Mouse (Mus musculus) forebrain, embryonic 14.5 days (tissue): ENCODE measurements around the gene Ralgps1. TPM values are rescaled to one million over a fixed set of nuclear protein-coding genes. Genes with fewer than 3 reads are reported as not detected.

Experiments
- ATAC-seq: fragments of 200-750 bp; cut with Nextera tagmentation; 2 replicates; pipeline ENCODE4 v1.8.0; 2017; ENCODE audit warnings: mild to moderate bottlenecking, moderate library complexity
- DNase-seq: peaks from one replicate; pipeline ENCODE4 v3.0.0-alpha.2; 2015; ENCODE audit warnings: low spot score
- H3K27ac ChIP-seq: fragments of 300-500 bp; sonication (generic); 2 replicates; pipeline ENCODE4 v1.5.1; 2014; ENCODE audit warnings: low read depth, mild to moderate bottlenecking, control low read depth, low read length, moderate library complexity
- H3K27me3 ChIP-seq: fragments of 300-500 bp; sonication (generic); replicated peaks from 2 replicates; pipeline ENCODE4 v1.6.1; 2014; ENCODE audit warnings: low read length, control low read depth, mixed read lengths; ENCODE audit not compliant: control insufficient read depth, insufficient read depth
- H3K36me3 ChIP-seq: fragments of 300-500 bp; sonication (generic); 2 replicates; pipeline ENCODE4 v1.6.1; 2014; ENCODE audit warnings: low read length, control low read depth; ENCODE audit not compliant: control insufficient read depth, insufficient read depth
- H3K4me1 ChIP-seq: fragments of 300-500 bp; sonication (generic); 2 replicates; pipeline ENCODE4 v1.6.1; 2014; ENCODE audit warnings: antibody characterized with exemption, low read length, control low read depth; ENCODE audit not compliant: control insufficient read depth, insufficient read depth
- H3K4me2 ChIP-seq: fragments of 300-500 bp; sonication (generic); 2 replicates; pipeline ENCODE4 v1.6.1; 2014; ENCODE audit warnings: mild to moderate bottlenecking, control low read depth, low read length
- H3K4me3 ChIP-seq: fragments of 300-500 bp; sonication (generic); 2 replicates; pipeline ENCODE4 v1.5.1; 2014; ENCODE audit warnings: low read depth, low read length, control low read depth
- H3K9ac ChIP-seq: fragments of 300-500 bp; sonication (generic); 2 replicates; pipeline ENCODE4 v1.6.1; 2014; ENCODE audit warnings: mild to moderate bottlenecking, low read length, control low read depth, moderate library complexity
- H3K9me3 ChIP-seq: fragments of 300-500 bp; sonication (generic); replicated peaks from 2 replicates; pipeline ENCODE4 v1.6.1; 2016; ENCODE audit warnings: low read length, control low read depth, mixed read lengths; ENCODE audit not compliant: control insufficient read depth
- WGBS: fragments of 180-500 bp; shearing (Covaris S2); extraction: QIAGEN DNeasy Blood & Tissue Kit; methylation state at CpG from one replicate; pipeline ENCODE4 v1.1.7; 2014; 5-methylcytosine and 5-hydroxymethylcytosine counted together
- polyA plus RNA-seq: library from polyadenylated mRNA; unstranded; fragments of >200 nt; fragmentation: Nextera tagmentation; extraction: Ambion mirVana; gene quantifications from 2 replicates; pipeline ENCODE4 v1.2.1, GENCODE M21; 2014

Ralgps1 gene
- polyA plus RNA-seq, 1 experiment from 2014 or later = 32.6 TPM

- peaks cover 27% of the 10 kb centered on the region for H3K4me1 ChIP-seq
- no peak overlapping the region for H3K4me3 ChIP-seq
- H3K27me3 ChIP-seq = no peaks in the 10 kb centered on the region
- H3K27ac ChIP-seq = peak overlapping the region; percentile 65
- ATAC-seq = peak; percentile 55
- 0 out of 2 replicates have a peak overlapping the region, but pooled peaks have one; percentile 21 for H3K9ac ChIP-seq
- no peaks in the 10 kb centered on the region for H3K36me3 ChIP-seq
- no peaks in the 10 kb centered on the region for H3K9me3 ChIP-seq
- no peak overlapping the region for H3K4me2 ChIP-seq
- WGBS = 63% methylated on average over 4 of the region's 4 CpGs
- DNase-seq = peak; percentile 21
These were observed 25.3 kb downstream of the Ralgps1 start for GRCm38 (mm10) chr2:33345956-33346355.

- H3K9me3 ChIP-seq = no peaks in the 10 kb centered on the region
- no peak overlapping the region for H3K4me3 ChIP-seq
- peak; percentile 60 for ATAC-seq
- H3K36me3 ChIP-seq = peaks cover 2% of the 10 kb centered on the region; the same call in 1 of the 2 replicates
- H3K4me2 ChIP-seq = no peak overlapping the region
- DNase-seq = peak; percentile 74
- WGBS = 22% methylated on average over 6 of the region's 6 CpGs
- H3K27me3 ChIP-seq = no peaks in the 10 kb centered on the region
- H3K9ac ChIP-seq = peak overlapping the region; percentile 6; the same call in 1 of the 2 replicates
- H3K27ac ChIP-seq = peak overlapping the region; percentile 65
- H3K4me1 ChIP-seq = peaks cover 27% of the 10 kb centered on the region
These were observed 25.8 kb downstream of the Ralgps1 start for GRCm38 (mm10) chr2:33345475-33345874.

DNA sequence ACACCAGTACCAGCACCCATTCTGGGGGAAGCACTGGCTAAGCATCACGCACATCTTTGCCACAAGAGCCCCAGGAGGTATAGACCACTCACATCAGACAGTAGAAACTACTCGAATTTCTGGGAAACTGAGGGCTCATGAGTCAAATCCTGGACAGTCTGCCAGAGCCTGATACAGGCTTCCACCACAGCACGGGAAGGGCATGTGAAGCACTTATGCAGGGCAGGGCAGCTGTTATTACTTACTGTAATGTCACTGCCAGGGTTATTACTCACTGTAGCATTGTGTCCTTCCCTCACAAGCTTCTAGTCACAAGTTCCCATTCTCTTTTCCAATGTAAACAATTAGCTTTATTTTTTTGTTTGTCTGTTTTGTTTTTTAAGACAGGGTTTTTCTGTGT, 27.9 kb downstream of the Ralgps1 start:
- no peaks in the 10 kb centered on the region for H3K9me3 ChIP-seq
- 89% methylated on average over 3 of the region's 3 CpGs for WGBS

GRCm38 (mm10) chr2:33342148-33342547, 29.1 kb downstream of the Ralgps1 start:
- Histone ChIP-seq H3K27me3 (no peaks in the 10 kb centered on the region), H3K4me3 (no peak overlapping the region), H3K4me2 (no peak overlapping the region), H3K4me1 (peaks cover 27% of the 10 kb centered on the region), H3K27ac (no peak overlapping the region), H3K9me3 (no peaks in the 10 kb centered on the region), H3K9ac (no peak overlapping the region), H3K36me3 (peaks cover 26% of the 10 kb centered on the region; the same call in 1 of the 2 replicates)
- ATAC-seq = no peak
- 85% methylated on average over 4 of the region's 4 CpGs for WGBS
- no peak for DNase-seq

More for the DNA sequence above, 27.9 kb downstream of the Ralgps1 start:
- Histone ChIP-seq H3K36me3 (peaks cover 13% of the 10 kb centered on the region; the same call in 1 of the 2 replicates), H3K27me3 (no peaks in the 10 kb centered on the region), H3K27ac (no peak overlapping the region), H3K4me3 (no peak overlapping the region), H3K4me2 (no peak overlapping the region), H3K4me1 (peaks cover 27% of the 10 kb centered on the region), H3K9ac (no peak overlapping the region)
- DNase-seq (no peak), ATAC-seq (no peak)

- Histone ChIP-seq H3K27ac (no peak overlapping the region), H3K27me3 (no peaks in the 10 kb centered on the region), H3K4me1 (no peaks in the 10 kb centered on the region), H3K9me3 (no peaks in the 10 kb centered on the region), H3K4me3 (no peak overlapping the region), H3K36me3 (peaks cover 47% of the 10 kb centered on the region), H3K4me2 (no peak overlapping the region), H3K9ac (no peak overlapping the region)
- ATAC-seq (no peak), DNase-seq (peak; percentile 33)
These were observed 35.5 kb downstream of the Ralgps1 start for GRCm38 (mm10) chr2:33335789-33336188.

DNA sequence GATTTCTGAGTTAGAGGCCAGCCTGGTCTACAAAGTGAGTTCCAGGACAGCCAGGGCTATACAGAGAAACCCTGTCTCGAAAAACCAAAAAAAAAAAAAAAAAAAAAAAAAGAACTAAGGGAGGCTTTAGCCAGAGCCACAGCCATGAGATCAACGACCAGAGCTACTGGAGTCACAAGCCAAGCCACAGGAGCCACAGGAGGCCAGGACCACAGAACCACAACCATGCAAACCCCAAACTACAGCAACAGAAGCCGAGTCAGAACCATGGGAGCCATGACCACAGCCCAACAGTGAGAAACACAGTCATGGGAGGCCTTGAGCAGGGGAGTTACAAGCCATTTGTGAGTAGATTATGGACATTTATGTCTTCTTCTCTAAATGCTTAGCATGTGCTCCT, 41.7 kb downstream of the Ralgps1 start:
- no peak for ATAC-seq
- H3K36me3 ChIP-seq = peaks cover 2% of the 10 kb centered on the region; the same call in 1 of the 2 replicates
- 89% methylated on average over 2 of the region's 3 CpGs for WGBS
- no peaks in the 10 kb centered on the region for H3K4me1 ChIP-seq
- no peak overlapping the region for H3K4me3 ChIP-seq
- no peak overlapping the region for H3K27ac ChIP-seq
- no peaks in the 10 kb centered on the region for H3K27me3 ChIP-seq
- no peaks in the 10 kb centered on the region for H3K9me3 ChIP-seq
- no peak overlapping the region for H3K9ac ChIP-seq
- no peak overlapping the region for H3K4me2 ChIP-seq
- no peak for DNase-seq

DNA sequence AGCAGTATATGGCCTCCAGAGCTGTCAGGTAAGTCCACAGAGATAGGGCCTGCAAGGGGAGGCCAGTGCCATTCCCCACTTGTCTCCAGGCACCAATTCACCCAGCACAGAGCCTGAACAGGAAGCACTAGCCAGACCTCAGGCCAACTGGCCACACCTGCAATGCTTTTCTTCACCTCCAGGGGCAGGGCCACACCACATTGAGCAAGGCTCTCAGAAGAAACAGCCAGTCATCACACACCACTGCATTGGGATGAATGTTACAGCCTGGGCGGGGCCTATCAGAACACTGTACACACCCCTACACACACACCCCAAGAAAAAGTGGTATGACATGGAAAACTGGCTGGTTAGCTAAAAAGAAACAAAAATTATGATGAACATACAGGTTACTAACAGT, 42.3 kb downstream of the Ralgps1 start:
- Histone ChIP-seq H3K27ac (no peak overlapping the region), H3K36me3 (peaks cover 8% of the 10 kb centered on the region), H3K4me2 (no peak overlapping the region), H3K4me3 (no peak overlapping the region), H3K9ac (no peak overlapping the region), H3K27me3 (no peaks in the 10 kb centered on the region), H3K4me1 (no peaks in the 10 kb centered on the region), H3K9me3 (no peaks in the 10 kb centered on the region)
- ATAC-seq (no peak), DNase-seq (no peak)
- WGBS = 91% methylated on average over 1 of the region's 1 CpGs

- ATAC-seq (no peak), DNase-seq (no peak)
- WGBS = 70% methylated on average over 3 of the region's 3 CpGs
- Histone ChIP-seq H3K4me2 (no peak overlapping the region), H3K9ac (no peak overlapping the region), H3K27me3 (no peaks in the 10 kb centered on the region), H3K36me3 (peaks cover 35% of the 10 kb centered on the region), H3K4me1 (no peaks in the 10 kb centered on the region), H3K27ac (no peak overlapping the region), H3K4me3 (no peak overlapping the region), H3K9me3 (no peaks in the 10 kb centered on the region)
These were observed 45.9 kb downstream of the Ralgps1 start for GRCm38 (mm10) chr2:33325359-33325758.

- Histone ChIP-seq H3K27ac (no peak overlapping the region), H3K4me3 (no peak overlapping the region), H3K9me3 (no peaks in the 10 kb centered on the region), H3K9ac (no peak overlapping the region), H3K36me3 (peaks cover 35% of the 10 kb centered on the region), H3K27me3 (no peaks in the 10 kb centered on the region), H3K4me1 (no peaks in the 10 kb centered on the region), H3K4me2 (no peak overlapping the region)
- DNase-seq = no peak
- 85% methylated on average over 8 of the region's 8 CpGs for WGBS
- ATAC-seq = no peak
These were observed 47.3 kb downstream of the Ralgps1 start for GRCm38 (mm10) chr2:33323799-33324595.
